Mouse (Mus musculus): ENCODE results near the gene Pfn3. TPM values are rescaled to one million over a fixed set of nuclear protein-coding genes. Genes with fewer than 3 reads are reported as not detected.

Gene Pfn3
- total and polyA plus RNA-seq, 3 experiments, result not detected

DNA sequence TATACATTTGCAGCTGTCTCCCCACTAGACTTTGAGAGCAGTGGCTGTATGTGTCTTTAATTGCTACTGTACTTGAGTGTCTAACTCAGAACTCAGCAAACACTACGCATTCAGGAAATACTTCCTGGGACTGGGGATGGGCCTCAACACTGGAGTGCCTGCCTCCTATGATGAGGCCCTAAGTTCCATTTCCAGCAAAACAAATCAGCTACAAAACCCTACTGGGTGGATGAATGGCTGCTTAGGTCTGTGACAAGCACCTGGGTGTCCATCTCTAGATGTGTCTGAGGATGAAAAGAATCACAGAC, 15.0 kb downstream of the Pfn3 start:
- Histone ChIP-seq H3K27ac (ENCODE audit: control insufficient read depth, low read depth, low read length) (no peak overlapping the region), H3K36me3 (ENCODE audit: control insufficient read depth in 1 of 2, insufficient read depth in 2 of 2, low read length in 2 of 2) (no peaks in the 10 kb centered on the region), H3K79me2 (ENCODE audit: control insufficient read depth, insufficient read depth, low read length, poor library complexity) (no peaks in the 10 kb centered on the region), H3K27me3 (ENCODE audit: control insufficient read depth in 1 of 2, insufficient read depth in 2 of 2, low read length in 2 of 2) (peaks cover 2 to 11% of the 10 kb centered on the region in 2 experiments; a peak in 3 of 4 replicates), H3K4me3 (ENCODE audit: control insufficient read depth in 1 of 2, insufficient read depth in 1 of 2, low read depth in 2 of 2, low read length in 2 of 2) (no peak overlapping the region), H3K4me1 (ENCODE audit: control insufficient read depth in 1 of 2, insufficient read depth in 2 of 2, low read length in 2 of 2) (no peaks in the 10 kb centered on the region), H3K9me3 (replicated peaks; ENCODE audit: insufficient read depth, low read length) (no peaks in the 10 kb centered on the region), H3K9ac (ENCODE audit: control insufficient read depth, low read depth, low read length, poor library complexity, severe bottlenecking) (no peak overlapping the region)
- no peak for DNase-seq (ENCODE audit: low read depth, low spot score)
- TF ChIP-seq USF1 (IDR thresholded peaks at IDR 0.05; ENCODE audit: low read depth, low read length) (no peak), POLR2A (IDR thresholded peaks at IDR 0.05; ENCODE audit: control insufficient read depth in 1 of 2, insufficient read depth in 1 of 2, low read depth in 1 of 2, low read length in 2 of 2, poor library complexity in 1 of 2) (no peak), HCFC1 (IDR thresholded peaks at IDR 0.05; ENCODE audit: low read depth, low read length) (no peak), CHD2 (IDR thresholded peaks at IDR 0.05; ENCODE audit: low read length) (no peak), NRF1 (IDR thresholded peaks at IDR 0.05; ENCODE audit: insufficient read depth, low read depth, low read length, poor library complexity, severe bottlenecking) (no peak), CTCF (IDR thresholded peaks at IDR 0.05 in 2 of 3, conservative IDR thresholded peaks at IDR 0.05 in 1 of 3; ENCODE audit: control insufficient read depth in 1 of 3, insufficient read depth in 1 of 3, low read depth in 2 of 3, low read length in 3 of 3, poor library complexity in 1 of 3, severe bottlenecking in 1 of 3) (no peak), MAFK (IDR thresholded peaks at IDR 0.05; ENCODE audit: borderline replicate concordance, low read depth, low read length) (no peak), POLR2AphosphoS2 (IDR thresholded peaks at IDR 0.05; ENCODE audit: low read length) (no peak), MAX (IDR thresholded peaks at IDR 0.05; ENCODE audit: low read length) (no peak), MXI1 (IDR thresholded peaks at IDR 0.05; ENCODE audit: low read depth, low read length) (no peak), MAZ (IDR thresholded peaks at IDR 0.05; ENCODE audit: low read depth, low read length) (no peak), ZMIZ1 (IDR thresholded peaks at IDR 0.05; ENCODE audit: low read depth, low read length) (no peak), ETS1 (IDR thresholded peaks at IDR 0.05; ENCODE audit: low read depth, low read length) (no peak), GATA1 (IDR thresholded peaks at IDR 0.05; ENCODE audit: low read depth, low read length) (no peak)

DNA sequence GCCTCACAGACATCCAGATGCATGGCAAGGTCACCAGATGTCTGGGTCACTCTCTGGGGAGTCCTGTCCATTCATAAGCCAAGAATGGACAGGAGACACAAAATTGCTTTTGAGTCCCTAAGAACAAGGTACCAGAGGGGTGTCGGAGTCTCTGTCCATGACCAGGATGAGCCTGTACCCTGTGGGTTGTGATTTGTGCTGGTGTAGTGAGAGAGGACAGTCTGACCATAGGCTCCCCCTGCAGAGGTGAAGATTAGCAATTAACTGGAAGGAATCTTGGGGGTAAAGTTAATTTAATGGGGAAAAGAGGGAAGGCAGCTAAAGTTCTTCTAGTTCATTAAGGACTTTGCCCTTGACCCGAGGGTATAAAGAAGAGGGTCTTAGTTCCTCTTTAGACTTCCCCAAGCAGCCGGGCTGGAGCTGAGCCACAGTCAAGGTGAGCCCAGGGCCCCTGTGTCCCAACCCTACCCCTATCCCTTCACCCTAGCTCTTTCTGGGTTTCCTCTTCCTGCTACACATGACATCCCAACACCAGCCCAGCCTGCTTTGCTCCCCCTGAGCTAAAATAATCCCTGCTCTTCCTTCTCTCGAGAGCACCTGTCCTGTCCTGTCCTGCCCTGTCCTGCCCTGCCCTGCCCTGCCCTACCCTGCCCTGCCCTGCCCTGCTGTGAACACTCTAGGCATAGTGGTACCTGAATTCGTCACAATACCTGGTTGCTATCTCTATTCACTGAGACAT, 15.6 kb downstream of the Pfn3 start:
- Histone ChIP-seq H3K9ac (ENCODE audit: control insufficient read depth, low read depth, low read length, poor library complexity, severe bottlenecking) (no peak overlapping the region), H3K36me3 (ENCODE audit: control insufficient read depth in 1 of 2, insufficient read depth in 2 of 2, low read length in 2 of 2) (no peaks in the 10 kb centered on the region), H3K27ac (ENCODE audit: control insufficient read depth, low read depth, low read length) (no peak overlapping the region), H3K4me1 (ENCODE audit: control insufficient read depth in 1 of 2, insufficient read depth in 2 of 2, low read length in 2 of 2) (no peaks in the 10 kb centered on the region), H3K79me2 (ENCODE audit: control insufficient read depth, insufficient read depth, low read length, poor library complexity) (no peaks in the 10 kb centered on the region), H3K9me3 (replicated peaks; ENCODE audit: insufficient read depth, low read length) (no peaks in the 10 kb centered on the region), H3K4me3 (ENCODE audit: control insufficient read depth in 1 of 2, insufficient read depth in 1 of 2, low read depth in 2 of 2, low read length in 2 of 2) (no peak overlapping the region), H3K27me3 (ENCODE audit: control insufficient read depth in 1 of 2, insufficient read depth in 2 of 2, low read length in 2 of 2) (peaks cover 2 to 11% of the 10 kb centered on the region in 2 experiments; a peak in 3 of 4 replicates)
- no peak for DNase-seq (ENCODE audit: low read depth, low spot score)
- TF ChIP-seq MXI1 (IDR thresholded peaks at IDR 0.05; ENCODE audit: low read depth, low read length) (no peak), ELF1 (IDR thresholded peaks at IDR 0.05; ENCODE audit: low read depth, low read length) (no peak), CHD2 (IDR thresholded peaks at IDR 0.05; ENCODE audit: low read length) (no peak)

All from MEL (cell line).